Mouse (Mus musculus) lung, embryonic 16.5 days (tissue): ENCODE data around the gene Gga2. TPM values are rescaled to one million over a fixed set of nuclear protein-coding genes. Genes with fewer than 3 reads are reported as not detected.

Experiments
- ATAC-seq: fragments of 200-750 bp; cut with Nextera tagmentation; 2 replicates; pipeline ENCODE4 v1.8.0; 2017; ENCODE audit warnings: low read depth, mild to moderate bottlenecking, moderate library complexity
- H3K27ac ChIP-seq: fragments of 300-500 bp; sonication (generic); 2 replicates; pipeline ENCODE4 v1.5.1; 2014; ENCODE audit warnings: mild to moderate bottlenecking, control low read depth, low read length
- H3K27me3 ChIP-seq: fragments of 300-500 bp; sonication (generic); 2 replicates; pipeline ENCODE4 v1.6.1; 2014; ENCODE audit warnings: low read depth, low read length, mixed read lengths; ENCODE audit not compliant: control insufficient read depth, insufficient read depth
- H3K36me3 ChIP-seq: fragments of 300-500 bp; sonication (generic); 2 replicates; pipeline ENCODE4 v1.6.1; 2014; ENCODE audit warnings: low read length; ENCODE audit not compliant: control insufficient read depth, insufficient read depth
- H3K4me1 ChIP-seq: fragments of 300-500 bp; sonication (generic); replicated peaks from 2 replicates; pipeline ENCODE4 v1.6.1; 2014; ENCODE audit warnings: low read length, mixed read lengths; ENCODE audit not compliant: control insufficient read depth, insufficient read depth
- H3K4me2 ChIP-seq: fragments of 300-500 bp; sonication (generic); 2 replicates; pipeline ENCODE4 v1.6.1; 2014; ENCODE audit warnings: low read depth, low read length, control low read depth
- H3K4me3 ChIP-seq: fragments of 300-500 bp; sonication (generic); 2 replicates; pipeline ENCODE4 v1.5.1; 2014; ENCODE audit warnings: mild to moderate bottlenecking, low read length, control low read depth
- H3K9ac ChIP-seq: fragments of 300-500 bp; sonication (generic); 2 replicates; pipeline ENCODE4 v1.6.1; 2014; ENCODE audit warnings: low read length, control low read depth
- H3K9me3 ChIP-seq: fragments of 300-500 bp; sonication (generic); 2 replicates; pipeline ENCODE4 v1.6.1; 2016; ENCODE audit warnings: low read length; ENCODE audit not compliant: control insufficient read depth
- WGBS: fragments of 180-500 bp; shearing (Covaris S2); extraction: QIAGEN DNeasy Blood & Tissue Kit; methylation state at CpG from one replicate; pipeline ENCODE4 v1.1.7; 2014; 5-methylcytosine and 5-hydroxymethylcytosine counted together
- polyA plus RNA-seq: library from polyadenylated mRNA; unstranded; fragments of >200 nt; fragmentation: Nextera tagmentation; extraction: Ambion mirVana; gene quantifications from 2 replicates; pipeline ENCODE4 v1.2.1, GENCODE M21; 2015

Gene Gga2
- polyA plus RNA-seq: 65.7 and 67.3 TPM in 2 replicates

GRCm38 (mm10) chr7:122020667-122021354 is at the start of gene Gga2:
Gene Gga2, minus strand, starts transcription at chr7:122021222.
- H3K4me2 ChIP-seq: peak within 1 kb of the TSS; percentile 76
- no peaks in the 10 kb centered on the region for H3K9me3 ChIP-seq
- under 1% methylated on average over 47 of the region's 50 CpGs for WGBS
- H3K9ac ChIP-seq: peak within 1 kb of the TSS; percentile 70
- H3K4me3 ChIP-seq: peak within 1 kb of the TSS; percentile 63
- H3K36me3 ChIP-seq: no peaks in the 10 kb centered on the region
- ATAC-seq: peak; percentile 92
- no peaks in the 10 kb centered on the region for H3K27me3 ChIP-seq
- peak within 1 kb of the TSS; percentile 68 for H3K27ac ChIP-seq
- H3K4me1 ChIP-seq: peaks cover 18% of the 10 kb centered on the region

GRCm38 (mm10) chr7:122067517-122068381 is 46.7 kb upstream of the Gga2 start:
- Histone ChIP-seq H3K9me3 (no peaks in the 10 kb centered on the region), H3K4me3 (peak overlapping the region; percentile 100), H3K27me3 (no peaks in the 10 kb centered on the region), H3K36me3 (peaks cover 12% of the 10 kb centered on the region), H3K27ac (peak overlapping the region; percentile 93), H3K9ac (peak overlapping the region; percentile 98), H3K4me2 (peak overlapping the region; percentile 66), H3K4me1 (peaks cover 16% of the 10 kb centered on the region)
- WGBS: under 1% methylated on average over 58 of the region's 58 CpGs
- ATAC-seq: no peak; the same call in 1 of the 2 replicates

- peak; percentile 99 for ATAC-seq
- peak within 1 kb of the TSS; percentile 93 for H3K27ac ChIP-seq
- peaks cover 16% of the 10 kb centered on the region for H3K4me1 ChIP-seq
- H3K27me3 ChIP-seq: no peaks in the 10 kb centered on the region
- peaks cover 7% of the 10 kb centered on the region for H3K36me3 ChIP-seq
- WGBS: 1% methylated on average over 51 of the region's 60 CpGs
- H3K4me2 ChIP-seq: peak within 1 kb of the TSS; percentile 66
- no peaks in the 10 kb centered on the region for H3K9me3 ChIP-seq
- peak within 1 kb of the TSS; percentile 98 for H3K9ac ChIP-seq
- peak within 1 kb of the TSS; percentile 100 for H3K4me3 ChIP-seq
These were observed 46.0 kb upstream of the Gga2 start, which contains the start of the genes Ubfd1 and Ears2 for GRCm38 (mm10) chr7:122066945-122067516. Gene Ubfd1, plus strand, starts transcription at chr7:122067175. Gene Ears2, minus strand, starts transcription at chr7:122067263.

GRCm38 (mm10) chr7:122066102-122066944 is 45.3 kb upstream of the Gga2 start:
- H3K36me3 ChIP-seq: peaks cover 7% of the 10 kb centered on the region

GRCm38 (mm10) chr7:122065656-122066055 is 44.6 kb upstream of the Gga2 start:
- Histone ChIP-seq H3K36me3 (peaks cover 7% of the 10 kb centered on the region), H3K4me1 (peaks cover 16% of the 10 kb centered on the region), H3K27ac (0 out of 2 replicates have a peak overlapping the region, but pooled peaks have one; percentile 7), H3K4me2 (peak overlapping the region; percentile 66), H3K9ac (no peak overlapping the region), H3K9me3 (no peaks in the 10 kb centered on the region), H3K4me3 (peak overlapping the region; percentile 100; the same call in 1 of the 2 replicates), H3K27me3 (no peaks in the 10 kb centered on the region)
- WGBS: 35% methylated on average over 1 of the region's 1 CpGs
- ATAC-seq: no peak

More at GRCm38 (mm10) chr7:122066102-122066944, 45.3 kb upstream of the Gga2 start:
- Histone ChIP-seq H3K27me3 (no peaks in the 10 kb centered on the region), H3K4me2 (peak overlapping the region; percentile 66), H3K9ac (peak overlapping the region; percentile 98), H3K4me3 (peak overlapping the region; percentile 100), H3K27ac (peak overlapping the region; percentile 93), H3K9me3 (no peaks in the 10 kb centered on the region), H3K4me1 (peaks cover 16% of the 10 kb centered on the region)
- ATAC-seq: peak; percentile 56; the same call in 1 of the 2 replicates
- 10% methylated on average over 31 of the region's 31 CpGs for WGBS

- Histone ChIP-seq H3K9me3 (no peaks in the 10 kb centered on the region), H3K4me2 (no peak overlapping the region), H3K36me3 (peaks cover 15% of the 10 kb centered on the region), H3K9ac (no peak overlapping the region), H3K4me3 (no peak overlapping the region), H3K27me3 (no peaks in the 10 kb centered on the region), H3K4me1 (no peaks in the 10 kb centered on the region), H3K27ac (no peak overlapping the region)
- WGBS: 81% methylated on average over 5 of the region's 5 CpGs
- ATAC-seq: no peak
These were observed 35.6 kb upstream of the Gga2 start for GRCm38 (mm10) chr7:122056633-122057032.

GRCm38 (mm10) chr7:122050834-122051233 is 29.8 kb upstream of the Gga2 start:
- 61% methylated on average over 1 of the region's 1 CpGs for WGBS
- no peaks in the 10 kb centered on the region for H3K9me3 ChIP-seq
- H3K4me1 ChIP-seq: no peaks in the 10 kb centered on the region
- peak; percentile 47 for ATAC-seq
- no peaks in the 10 kb centered on the region for H3K27me3 ChIP-seq
- no peak overlapping the region for H3K4me3 ChIP-seq
- H3K4me2 ChIP-seq: no peak overlapping the region
- no peak overlapping the region for H3K9ac ChIP-seq
- H3K36me3 ChIP-seq: peaks cover 17% of the 10 kb centered on the region
- H3K27ac ChIP-seq: no peak overlapping the region

GRCm38 (mm10) chr7:122048191-122048590 is 27.2 kb upstream of the Gga2 start:
- H3K9ac ChIP-seq: no peak overlapping the region
- 91% methylated on average over 9 of the region's 9 CpGs for WGBS
- H3K4me1 ChIP-seq: no peaks in the 10 kb centered on the region
- no peak for ATAC-seq
- H3K4me2 ChIP-seq: no peak overlapping the region
- peaks cover 12% of the 10 kb centered on the region for H3K36me3 ChIP-seq
- H3K4me3 ChIP-seq: no peak overlapping the region
- H3K9me3 ChIP-seq: no peaks in the 10 kb centered on the region
- H3K27me3 ChIP-seq: no peaks in the 10 kb centered on the region
- no peak overlapping the region for H3K27ac ChIP-seq
